Mouse (Mus musculus): ENCODE results near the gene Sulf2.

- TF ChIP-seq POLR2A (IDR thresholded peaks at IDR 0.05; ENCODE audit: low read depth, low read length): no peak
- TF ChIP-seq CTCF (IDR thresholded peaks at IDR 0.05; ENCODE audit: borderline replicate concordance, insufficient read depth, low read length): no peak
These were observed 78.1 kb downstream of the Sulf2 start for GRCm38 (mm10) chr2:166077371-166077770.
